ENCODE assay signal across 8 mouse cellular contexts in genomic region chr7:95688151-95689146, GRCm38 (mm10).
A peak's percentile ranks its signal among the peaks of the same experiment; 100 is the strongest.
DNase-seq lines count a peak whose midpoint lies in the region; ATAC-seq and TF ChIP-seq lines count a peak whose summit lies in the region.

No protein-coding gene starts in this region.

- no peaks in the 10 kb centered on the region for H3K9me3 ChIP-seq in heart, embryonic 10.5 days
- H3K9me3 ChIP-seq in hindbrain, embryonic 13.5 days, result no peaks in the 10 kb centered on the region
- H3K9me3 ChIP-seq in midbrain, embryonic 14.5 days (ENCODE audit: control insufficient read depth, low read length), result no peaks in the 10 kb centered on the region

- H3K9ac ChIP-seq in heart, adult 2 months (ENCODE audit: low read depth, low read length), result no peak overlapping the region
- H3K9ac ChIP-seq in hindbrain, embryonic 13.5 days, result peak overlapping the region; percentile 58
- peak overlapping the region; percentile 29; the same call in 1 of the 2 replicates for H3K9ac ChIP-seq in midbrain, embryonic 14.5 days (replicated peaks; ENCODE audit: low read length)

- H3K79me2 ChIP-seq in heart, adult 2 months (replicated peaks; ENCODE audit: control insufficient read depth, insufficient read depth, low read length), result no peaks in the 10 kb centered on the region

- peak overlapping the region; percentile 39 for H3K4me3 ChIP-seq in heart, embryonic 10.5 days
- no peak overlapping the region for H3K4me3 ChIP-seq in heart, adult 2 months
- peak overlapping the region; percentile 34 for H3K4me3 ChIP-seq in hindbrain, embryonic 13.5 days
- peak overlapping the region; percentile 25 for H3K4me3 ChIP-seq in midbrain, embryonic 14.5 days (replicated peaks; ENCODE audit: low read depth, low read length)

- H3K27me3 ChIP-seq in heart, embryonic 10.5 days (ENCODE audit: insufficient read depth, poor library complexity, severe bottlenecking), result 0 out of 2 replicates have a peak, but pooled peaks cover 3% of the 10 kb centered on the region
- H3K27me3 ChIP-seq in heart, adult 2 months (ENCODE audit: control insufficient read depth, insufficient read depth, low read length), result no peaks in the 10 kb centered on the region
- 0 out of 2 replicates have a peak, but pooled peaks cover 7% of the 10 kb centered on the region for H3K27me3 ChIP-seq in hindbrain, embryonic 13.5 days
- H3K27me3 ChIP-seq in midbrain, embryonic 14.5 days (ENCODE audit: control insufficient read depth, insufficient read depth, low read length), result no peaks in the 10 kb centered on the region

- no peak for TF ChIP-seq EP300 in heart, adult 2 months (IDR thresholded peaks at IDR 0.05; ENCODE audit: insufficient read depth, low read depth, low read length)

- H3K4me1 ChIP-seq in heart, embryonic 10.5 days, result no peaks in the 10 kb centered on the region
- H3K4me1 ChIP-seq in heart, adult 2 months (ENCODE audit: control insufficient read depth, insufficient read depth, low read length), result no peaks in the 10 kb centered on the region
- H3K4me1 ChIP-seq in hindbrain, embryonic 13.5 days (replicated peaks), result peaks cover 18% of the 10 kb centered on the region
- H3K4me1 ChIP-seq in midbrain, embryonic 14.5 days (ENCODE audit: control insufficient read depth, insufficient read depth, low read length), result peaks cover 18% of the 10 kb centered on the region

- peak; percentile 55 for ATAC-seq in hindbrain, embryonic 13.5 days (ENCODE audit: low FRiP score)
- ATAC-seq in midbrain, embryonic 14.5 days (ENCODE audit: low FRiP score, low TSS enrichment), result peak; percentile 53; the same call in 1 of the 2 replicates
- no peak for ATAC-seq in megakaryocyte-erythroid progenitor cell, adult 5-6 weeks (replicated peaks; ENCODE audit: low FRiP score, low TSS enrichment, poor library complexity, severe bottlenecking)

- H3K4me2 ChIP-seq in hindbrain, embryonic 13.5 days, result peak overlapping the region; percentile 60
- peak overlapping the region; percentile 57 for H3K4me2 ChIP-seq in midbrain, embryonic 14.5 days (ENCODE audit: low read length)

- H3K27ac ChIP-seq in heart, embryonic 10.5 days, result no peak overlapping the region
- H3K27ac ChIP-seq in heart, adult 2 months, result no peak overlapping the region
- peak overlapping the region; percentile 36; the same call in 1 of the 2 replicates for H3K27ac ChIP-seq in hindbrain, embryonic 13.5 days
- H3K27ac ChIP-seq in midbrain, embryonic 14.5 days (replicated peaks; ENCODE audit: low read depth, low read length), result peak overlapping the region; percentile 49; the same call in 1 of the 2 replicates

- TF ChIP-seq CTCF in heart, adult 2 months (IDR thresholded peaks at IDR 0.05), result no peak
- no peak for TF ChIP-seq CTCF in brain, embryonic 14.5 days (IDR thresholded peaks at IDR 0.05; ENCODE audit: borderline replicate concordance, extremely low read depth, insufficient read depth, insufficient read length)

- intact Hi-C loops in heart, adult 2 months (cut with DNase I), result no loop called here

- no peak for DNase-seq in heart, embryonic 10.5 days (ENCODE audit: low spot score)
- DNase-seq in heart, adult 2 months, result no peak
- peak; percentile 83 for DNase-seq in brain, embryonic 14.5 days (ENCODE audit: low read depth)
- peak; percentile 66 for DNase-seq in midbrain, embryonic 14.5 days
- DNase-seq in cerebellum, adult 9-10 months, result no peak
- DNase-seq in cerebellum, postnatal 4 days (ENCODE audit: low spot score in 2 of 2), result no peak

- no peak for TF ChIP-seq POLR2A in heart, adult 2 months (IDR thresholded peaks at IDR 0.05; ENCODE audit: insufficient read depth, low read depth, low read length)
- TF ChIP-seq POLR2A in brain, embryonic 14.5 days (IDR thresholded peaks at IDR 0.05; ENCODE audit: borderline replicate concordance, extremely low read depth, insufficient read depth, insufficient read length, poor library complexity, severe bottlenecking), result no peak

- WGBS in heart, embryonic 10.5 days, result 21% methylated on average over 16 of the region's 16 CpGs
- 28% methylated on average over 16 of the region's 16 CpGs for WGBS in heart, adult 2 months
- WGBS in hindbrain, embryonic 13.5 days, result 3% methylated on average over 16 of the region's 16 CpGs
- WGBS in midbrain, embryonic 14.5 days, result 2% methylated on average over 16 of the region's 16 CpGs

- no peaks in the 10 kb centered on the region for H3K36me3 ChIP-seq in heart, embryonic 10.5 days
- no peaks in the 10 kb centered on the region for H3K36me3 ChIP-seq in heart, adult 2 months (ENCODE audit: control insufficient read depth, insufficient read depth, low read length)
- no peaks in the 10 kb centered on the region for H3K36me3 ChIP-seq in hindbrain, embryonic 13.5 days
- H3K36me3 ChIP-seq in midbrain, embryonic 14.5 days (ENCODE audit: control insufficient read depth, insufficient read depth, low read length), result no peaks in the 10 kb centered on the region

Comparison
In these comparisons a context has a peak if more than half of its experiments do, and no peak if none do; other contexts are left out.
1. DNase-seq: peak in brain, embryonic 14.5 days (single experiment) and midbrain, embryonic 14.5 days (single experiment); none in heart, embryonic 10.5 days (single experiment), heart, adult 2 months (0 of 2), cerebellum, adult 9-10 months (single experiment) and cerebellum, postnatal 4 days (0 of 2).
2. H3K27ac ChIP-seq: peak in hindbrain, embryonic 13.5 days (single experiment) and midbrain, embryonic 14.5 days (single experiment); none in heart, embryonic 10.5 days (single experiment) and heart, adult 2 months (single experiment).